Mouse (Mus musculus): ENCODE measurements around the gene Maip1.

DNA sequence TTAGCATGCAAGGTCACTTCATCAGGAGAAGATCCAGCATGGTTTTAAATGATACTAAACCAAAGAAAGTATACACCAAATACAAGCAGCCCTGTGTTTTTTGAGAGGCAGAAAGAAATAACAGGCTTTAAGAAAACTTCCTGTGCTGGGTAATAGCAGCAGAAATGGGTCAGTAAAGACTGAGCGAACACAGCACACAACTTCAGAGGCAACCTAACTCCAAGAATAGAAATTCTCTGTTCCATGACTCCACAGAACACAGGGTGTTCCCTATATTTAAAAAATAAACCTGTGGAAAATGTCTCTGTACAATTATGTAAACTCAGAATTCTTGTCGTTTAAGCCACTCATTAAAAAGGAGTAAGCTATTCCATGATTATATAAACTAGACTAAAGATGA is 5.3 kb upstream of the Maip1 start:
- TF ChIP-seq POLR2A (IDR thresholded peaks at IDR 0.05; ENCODE audit: insufficient read depth, low read depth, low read length) (no peak), CTCF (IDR thresholded peaks at IDR 0.05) (no peak), EP300 (IDR thresholded peaks at IDR 0.05; ENCODE audit: insufficient read depth, low read depth, low read length) (no peak)

All from heart, adult 2 months (tissue).